Mouse (Mus musculus) hindbrain, embryonic 16.5 days (tissue): Measurements from ENCODE around the gene Ascl3. TPM values are rescaled to one million over a fixed set of nuclear protein-coding genes. Genes with fewer than 3 reads are reported as not detected.

Source experiments
- ATAC-seq: fragments of 200-750 bp; cut with Nextera tagmentation; 2 replicates; pipeline ENCODE4 v1.8.0; 2017; ENCODE audit warnings: moderate TSS enrichment, moderate library complexity
- H3K27ac ChIP-seq: fragments of 300-500 bp; sonication (generic); 2 replicates; pipeline ENCODE4 v1.5.1; 2014; ENCODE audit warnings: low read depth, mild to moderate bottlenecking, control low read depth, low read length, moderate library complexity
- H3K27me3 ChIP-seq: fragments of 300-500 bp; sonication (generic); replicated peaks from 2 replicates; pipeline ENCODE4 v1.6.1; 2014; ENCODE audit warnings: low read length; ENCODE audit not compliant: control insufficient read depth, insufficient read depth
- H3K36me3 ChIP-seq: fragments of 300-500 bp; sonication (generic); 2 replicates; pipeline ENCODE4 v1.6.1; 2014; ENCODE audit warnings: mild to moderate bottlenecking, low read length, moderate library complexity, mixed read lengths; ENCODE audit not compliant: control insufficient read depth, insufficient read depth
- H3K4me1 ChIP-seq: fragments of 300-500 bp; sonication (generic); 2 replicates; pipeline ENCODE4 v1.6.1; 2014; ENCODE audit warnings: low read depth, low read length; ENCODE audit not compliant: control insufficient read depth, insufficient read depth
- H3K4me2 ChIP-seq: fragments of 300-500 bp; sonication (generic); 2 replicates; pipeline ENCODE4 v1.6.1; 2014; ENCODE audit warnings: mild to moderate bottlenecking, low read length, control low read depth, moderate library complexity
- H3K4me3 ChIP-seq: fragments of 300-500 bp; sonication (generic); 2 replicates; pipeline ENCODE4 v1.5.1; 2014; ENCODE audit warnings: mild to moderate bottlenecking, low read length, control low read depth, moderate library complexity
- H3K9ac ChIP-seq: fragments of 300-500 bp; sonication (generic); 2 replicates; pipeline ENCODE4 v1.6.1; 2014; ENCODE audit warnings: low read depth, mild to moderate bottlenecking, control low read depth, low read length, moderate library complexity
- H3K9me3 ChIP-seq: fragments of 300-500 bp; sonication (generic); 2 replicates; pipeline ENCODE4 v1.6.1; 2014; ENCODE audit warnings: mild to moderate bottlenecking, low read length, moderate library complexity; ENCODE audit not compliant: control insufficient read depth
- WGBS: fragments of 180-500 bp; shearing (Covaris S2); extraction: QIAGEN DNeasy Blood & Tissue Kit; methylation state at CpG from one replicate; pipeline ENCODE4 v1.1.7; 2014; 5-methylcytosine and 5-hydroxymethylcytosine counted together
- polyA plus RNA-seq: library from polyadenylated mRNA; unstranded; fragments of >200 nt; fragmentation: Nextera tagmentation; extraction: Ambion mirVana; gene quantifications from 2 replicates; pipeline ENCODE4 v1.2.1, GENCODE M21; 2015

Gene Ascl3
- polyA plus RNA-seq, 1 experiment from 2014 or later, result 0.54 TPM

GRCm38 (mm10) chr7:109722618-109723017 is 8.9 kb downstream of the Ascl3 start:
- ATAC-seq, result no peak
- Histone ChIP-seq H3K9ac (no peak overlapping the region), H3K36me3 (no peaks in the 10 kb centered on the region), H3K9me3 (no peaks in the 10 kb centered on the region), H3K27ac (no peak overlapping the region), H3K4me2 (no peak overlapping the region), H3K27me3 (no peaks in the 10 kb centered on the region), H3K4me1 (no peaks in the 10 kb centered on the region), H3K4me3 (no peak overlapping the region)
- 98% methylated on average over 2 of the region's 2 CpGs for WGBS

- no peak for ATAC-seq
- H3K4me2 ChIP-seq, result no peak overlapping the region
- WGBS, result 66% methylated on average over 9 of the region's 9 CpGs
- no peaks in the 10 kb centered on the region for H3K27me3 ChIP-seq
- no peaks in the 10 kb centered on the region for H3K9me3 ChIP-seq
- H3K9ac ChIP-seq, result no peak overlapping the region
- H3K4me1 ChIP-seq, result no peaks in the 10 kb centered on the region
- H3K27ac ChIP-seq, result no peak overlapping the region
- no peaks in the 10 kb centered on the region for H3K36me3 ChIP-seq
- H3K4me3 ChIP-seq, result no peak overlapping the region
Measured at GRCm38 (mm10) chr7:109719286-109719685, 12.2 kb downstream of the Ascl3 start.

- no peak overlapping the region for H3K4me3 ChIP-seq
- H3K9me3 ChIP-seq, result no peaks in the 10 kb centered on the region
- WGBS, result 92% methylated on average over 2 of the region's 2 CpGs
- H3K4me2 ChIP-seq, result no peak overlapping the region
- H3K27me3 ChIP-seq, result no peaks in the 10 kb centered on the region
- H3K4me1 ChIP-seq, result no peaks in the 10 kb centered on the region
- no peak overlapping the region for H3K27ac ChIP-seq
- H3K36me3 ChIP-seq, result 0 out of 2 replicates have a peak, but pooled peaks cover 2% of the 10 kb centered on the region
- H3K9ac ChIP-seq, result no peak overlapping the region
- no peak for ATAC-seq
Measured at GRCm38 (mm10) chr7:109713434-109713982, 18.0 kb downstream of the Ascl3 start.

GRCm38 (mm10) chr7:109712198-109712597 is 19.3 kb downstream of the Ascl3 start:
- 93% methylated on average over 7 of the region's 7 CpGs for WGBS
- Histone ChIP-seq H3K9ac (no peak overlapping the region), H3K4me1 (no peaks in the 10 kb centered on the region), H3K4me3 (no peak overlapping the region), H3K27ac (no peak overlapping the region), H3K9me3 (no peaks in the 10 kb centered on the region), H3K36me3 (0 out of 2 replicates have a peak, but pooled peaks cover 2% of the 10 kb centered on the region), H3K27me3 (no peaks in the 10 kb centered on the region), H3K4me2 (no peak overlapping the region)
- ATAC-seq, result no peak

GRCm38 (mm10) chr7:109710069-109710468 is 21.5 kb downstream of the Ascl3 start:
- Histone ChIP-seq H3K9ac (no peak overlapping the region), H3K4me1 (no peaks in the 10 kb centered on the region), H3K36me3 (0 out of 2 replicates have a peak, but pooled peaks cover 2% of the 10 kb centered on the region), H3K27ac (no peak overlapping the region), H3K27me3 (no peaks in the 10 kb centered on the region), H3K9me3 (no peaks in the 10 kb centered on the region), H3K4me2 (no peak overlapping the region), H3K4me3 (no peak overlapping the region)
- no peak for ATAC-seq
- WGBS, result 92% methylated on average over 1 of the region's 1 CpGs

- H3K4me1 ChIP-seq, result no peaks in the 10 kb centered on the region
- H3K9me3 ChIP-seq, result no peaks in the 10 kb centered on the region
- no peak overlapping the region for H3K9ac ChIP-seq
- H3K36me3 ChIP-seq, result 0 out of 2 replicates have a peak, but pooled peaks cover 2% of the 10 kb centered on the region
- no peak overlapping the region for H3K27ac ChIP-seq
- WGBS, result 69% methylated on average over 3 of the region's 3 CpGs
- ATAC-seq, result no peak
- H3K4me3 ChIP-seq, result no peak overlapping the region
- H3K27me3 ChIP-seq, result no peaks in the 10 kb centered on the region
- H3K4me2 ChIP-seq, result no peak overlapping the region
Measured at GRCm38 (mm10) chr7:109708961-109709382, 22.6 kb downstream of the Ascl3 start.

- WGBS, result 53% methylated on average over 4 of the region's 4 CpGs
- no peak overlapping the region for H3K4me3 ChIP-seq
- no peak overlapping the region; the same call in 1 of the 2 replicates for H3K9ac ChIP-seq
- 0 out of 2 replicates have a peak, but pooled peaks cover 2% of the 10 kb centered on the region for H3K36me3 ChIP-seq
- H3K4me2 ChIP-seq, result no peak overlapping the region
- ATAC-seq, result no peak
- no peaks in the 10 kb centered on the region for H3K27me3 ChIP-seq
- no peaks in the 10 kb centered on the region for H3K9me3 ChIP-seq
- no peaks in the 10 kb centered on the region for H3K4me1 ChIP-seq
- H3K27ac ChIP-seq, result no peak overlapping the region
Measured at GRCm38 (mm10) chr7:109707023-109707785, 24.3 kb downstream of the Ascl3 start.

GRCm38 (mm10) chr7:109704461-109704860 is 27.1 kb downstream of the Ascl3 start:
- no peaks in the 10 kb centered on the region for H3K4me1 ChIP-seq
- H3K9ac ChIP-seq, result no peak overlapping the region
- no peak overlapping the region for H3K27ac ChIP-seq
- 60% methylated on average over 3 of the region's 3 CpGs for WGBS
- peak overlapping the region; percentile 75 for H3K4me3 ChIP-seq
- no peaks in the 10 kb centered on the region for H3K9me3 ChIP-seq
- no peak for ATAC-seq
- peak overlapping the region; percentile 89 for H3K4me2 ChIP-seq
- H3K36me3 ChIP-seq, result 0 out of 2 replicates have a peak, but pooled peaks cover 2% of the 10 kb centered on the region
- H3K27me3 ChIP-seq, result no peaks in the 10 kb centered on the region

- 0 out of 2 replicates have a peak, but pooled peaks cover 2% of the 10 kb centered on the region for H3K36me3 ChIP-seq
- H3K4me2 ChIP-seq, result peak overlapping the region; percentile 89
- ATAC-seq, result no peak
- H3K9me3 ChIP-seq, result no peaks in the 10 kb centered on the region
- peak overlapping the region; percentile 75 for H3K4me3 ChIP-seq
- peak overlapping the region; percentile 76 for H3K27ac ChIP-seq
- H3K9ac ChIP-seq, result peak overlapping the region; percentile 80
- no peaks in the 10 kb centered on the region for H3K4me1 ChIP-seq
- WGBS, result under 1% methylated on average over 17 of the region's 17 CpGs
- no peaks in the 10 kb centered on the region for H3K27me3 ChIP-seq
Measured at GRCm38 (mm10) chr7:109704016-109704377, 27.5 kb downstream of the Ascl3 start.
